Mouse (Mus musculus) myocyte (in vitro differentiated cells): Measurements from ENCODE around the gene Neurl2.

Experiments used
- E2F4 ChIP-seq: IDR thresholded peaks from one replicate; pipeline ENCODE4 v1.6.1; 2011; ENCODE audit warnings: mild to moderate bottlenecking, control low read depth, moderate library complexity; ENCODE audit not compliant: insufficient read depth
- MYOD1 ChIP-seq, 3 experiments: IDR thresholded peaks; one replicate each; pipeline ENCODE4 v1.6.1; 2011; ENCODE audit warnings: control low read depth in 2 of 3, low read depth in 2 of 3, mild to moderate bottlenecking in 2 of 3, moderate library complexity in 1 of 3; ENCODE audit not compliant: insufficient read length in 2 of 3, control insufficient read depth in 1 of 3
- POLR2A ChIP-seq: IDR thresholded peaks from one replicate; pipeline ENCODE4 v1.6.1; 2011; ENCODE audit warnings: low read depth, mild to moderate bottlenecking, control low read depth, moderate library complexity; ENCODE audit not compliant: insufficient read length
- REST ChIP-seq: IDR thresholded peaks from one replicate; pipeline ENCODE4 v1.6.1; 2011; ENCODE audit warnings: mild to moderate bottlenecking, control low read depth, moderate library complexity; ENCODE audit not compliant: insufficient read depth, insufficient read length

DNA sequence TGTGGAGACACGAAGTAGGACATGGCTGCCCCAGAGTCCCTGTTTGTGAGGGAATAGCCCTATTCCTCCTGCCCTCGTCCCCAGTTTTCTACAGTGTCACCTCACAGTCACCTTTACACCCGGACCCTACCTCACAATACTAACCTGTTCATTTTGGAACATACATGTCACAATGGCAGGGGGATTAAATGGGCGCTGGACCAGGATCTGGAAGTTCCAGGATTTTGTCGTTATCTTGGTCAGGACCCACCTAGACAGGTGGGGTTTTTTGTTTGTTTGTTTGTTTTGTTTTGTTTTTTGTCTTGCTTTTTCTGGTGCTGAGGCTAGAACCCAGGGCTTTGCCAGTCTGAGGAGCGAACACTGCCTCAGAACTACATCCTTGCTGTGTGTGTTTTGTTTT, 4.8 kb downstream of the Neurl2 start, which contains the start of gene Spata25:
- TF ChIP-seq POLR2A: no peak
- TF ChIP-seq MYOD1 (IDR thresholded peaks at IDR 0.05; ENCODE audit: control insufficient read depth in 1 of 3, insufficient read length in 2 of 3, low read depth in 2 of 3): no peak
- TF ChIP-seq REST: no peak
- no peak for TF ChIP-seq E2F4
